ENCODE assay signal across 12 mouse cellular contexts in genomic region chr8:123764671-123765070, GRCm38 (mm10). TPM values are rescaled to one million over a fixed set of nuclear protein-coding genes. Genes with fewer than 3 reads are reported as not detected.
DNase-seq lines count a peak whose midpoint lies in the region; ATAC-seq and TF ChIP-seq lines count a peak whose summit lies in the region.
"Had no signal": no experiment of that assay in that cellular context is flagged by ENCODE, and none has a peak within 500 bp of the region (broad histone marks: within the 10 kb centered on the region; RNA-seq: fewer than 3 reads in every experiment).

No protein-coding gene starts in this region.

- no peaks in the 10 kb centered on the region for H3K27me3 ChIP-seq in hindbrain, postnatal 0 days (ENCODE audit: insufficient read depth, low read length)
- H3K27me3 ChIP-seq in hindbrain, embryonic 16.5 days (replicated peaks; ENCODE audit: control insufficient read depth, insufficient read depth, low read length), result no peaks in the 10 kb centered on the region
- no peaks in the 10 kb centered on the region for H3K27me3 ChIP-seq in neural tube, embryonic 11.5 days (ENCODE audit: control insufficient read depth, insufficient read depth, low read length)
- H3K27me3 ChIP-seq in neural tube, embryonic 15.5 days (replicated peaks), result no peaks in the 10 kb centered on the region
- H3K27me3 ChIP-seq: stomach, embryonic 15.5 days had no signal

- peak; percentile 61 for TF ChIP-seq CTCF in hindbrain, postnatal 0 days (IDR thresholded peaks at IDR 0.05; ENCODE audit: low read depth)
- TF ChIP-seq CTCF in cortical plate, adult 2 months (IDR thresholded peaks at IDR 0.05; ENCODE audit: extremely low read depth, insufficient read depth, low read length), result peak; percentile 58

- peaks cover 10% of the 10 kb centered on the region; the same call in 1 of the 2 replicates for H3K4me1 ChIP-seq in hindbrain, postnatal 0 days (ENCODE audit: insufficient read depth, low read length)
- H3K4me1 ChIP-seq in hindbrain, embryonic 16.5 days (ENCODE audit: control insufficient read depth, insufficient read depth, low read depth, low read length), result peaks cover 3% of the 10 kb centered on the region
- H3K4me1 ChIP-seq in neural tube, embryonic 11.5 days (ENCODE audit: control insufficient read depth, insufficient read depth, low read length), result peaks cover 11% of the 10 kb centered on the region
- H3K4me1 ChIP-seq in neural tube, embryonic 15.5 days, result peaks cover 42% of the 10 kb centered on the region
- peaks cover 3% of the 10 kb centered on the region; the same call in 1 of the 2 replicates for H3K4me1 ChIP-seq in cortical plate, adult 2 months (ENCODE audit: control insufficient read depth, insufficient read depth, low read length)

- no peak overlapping the region for H3K4me3 ChIP-seq in hindbrain, postnatal 0 days (ENCODE audit: low read length)
- no peak overlapping the region for H3K4me3 ChIP-seq in hindbrain, embryonic 16.5 days (ENCODE audit: low read length)
- H3K4me3 ChIP-seq in neural tube, embryonic 11.5 days (ENCODE audit: low read depth, low read length), result no peak overlapping the region
- no peak overlapping the region for H3K4me3 ChIP-seq in neural tube, embryonic 15.5 days (replicated peaks)
- no peak overlapping the region for H3K4me3 ChIP-seq in cortical plate, adult 2 months (ENCODE audit: insufficient read depth, low read length)
- H3K4me3 ChIP-seq: kidney, embryonic 15.5 days; liver, embryonic 15.5 days; neural tube, embryonic 13.5 days; stomach, embryonic 15.5 days had no signal

- ATAC-seq in hindbrain, postnatal 0 days, result no peak
- no peak for ATAC-seq in hindbrain, embryonic 16.5 days
- no peak for ATAC-seq in neural tube, embryonic 11.5 days (ENCODE audit: insufficient read depth, low FRiP score, low TSS enrichment)
- ATAC-seq in neural tube, embryonic 15.5 days (ENCODE audit: low FRiP score), result no peak

- DNase-seq in hindbrain, postnatal 0 days (ENCODE audit: low spot score), result peak; percentile 48
- DNase-seq in neural tube, embryonic 11.5 days (ENCODE audit: low spot score), result peak; percentile 19
- no peak for DNase-seq in urinary bladder, postnatal 4 days (ENCODE audit: low spot score in 2 of 2)
- no peak for DNase-seq in right cerebral cortex, adult 2 months (ENCODE audit: low spot score in 2 of 2)
- DNase-seq: heart, adult 18-20 months had no signal

- no peaks in the 10 kb centered on the region for H3K36me3 ChIP-seq in hindbrain, postnatal 0 days (ENCODE audit: insufficient read depth, low read length)
- no peaks in the 10 kb centered on the region for H3K36me3 ChIP-seq in hindbrain, embryonic 16.5 days (ENCODE audit: control insufficient read depth, insufficient read depth, low read length)
- H3K36me3 ChIP-seq in neural tube, embryonic 11.5 days (ENCODE audit: control insufficient read depth, insufficient read depth, low read length), result no peaks in the 10 kb centered on the region
- no peaks in the 10 kb centered on the region for H3K36me3 ChIP-seq in neural tube, embryonic 15.5 days
- H3K36me3 ChIP-seq: kidney, embryonic 15.5 days; liver, embryonic 15.5 days; neural tube, embryonic 13.5 days; stomach, embryonic 15.5 days had no signal

- no peaks in the 10 kb centered on the region for H3K9me3 ChIP-seq in hindbrain, postnatal 0 days (ENCODE audit: low read length)
- H3K9me3 ChIP-seq in hindbrain, embryonic 16.5 days (ENCODE audit: control insufficient read depth, low read length), result no peaks in the 10 kb centered on the region
- no peaks in the 10 kb centered on the region for H3K9me3 ChIP-seq in neural tube, embryonic 11.5 days (ENCODE audit: control insufficient read depth, low read length)
- no peaks in the 10 kb centered on the region for H3K9me3 ChIP-seq in neural tube, embryonic 15.5 days (replicated peaks)
- H3K9me3 ChIP-seq: kidney, embryonic 15.5 days; liver, embryonic 15.5 days; neural tube, embryonic 13.5 days; stomach, embryonic 15.5 days had no signal

- no peak overlapping the region for H3K9ac ChIP-seq in hindbrain, postnatal 0 days (replicated peaks; ENCODE audit: low read length)
- H3K9ac ChIP-seq in hindbrain, embryonic 16.5 days (ENCODE audit: low read depth, low read length), result no peak overlapping the region
- H3K9ac ChIP-seq in neural tube, embryonic 11.5 days (ENCODE audit: low read length), result no peak overlapping the region
- no peak overlapping the region for H3K9ac ChIP-seq in neural tube, embryonic 15.5 days (replicated peaks)
- H3K9ac ChIP-seq: kidney, embryonic 15.5 days; liver, embryonic 15.5 days; neural tube, embryonic 13.5 days; stomach, embryonic 15.5 days had no signal

- no peak overlapping the region for H3K4me2 ChIP-seq in hindbrain, postnatal 0 days (ENCODE audit: low read depth, low read length)
- no peak overlapping the region for H3K4me2 ChIP-seq in hindbrain, embryonic 16.5 days (ENCODE audit: low read length)
- no peak overlapping the region for H3K4me2 ChIP-seq in neural tube, embryonic 11.5 days (ENCODE audit: low read depth)
- no peak overlapping the region for H3K4me2 ChIP-seq in neural tube, embryonic 15.5 days
- H3K4me2 ChIP-seq: kidney, embryonic 15.5 days; liver, embryonic 15.5 days; neural tube, embryonic 13.5 days; stomach, embryonic 15.5 days had no signal

- 35% methylated on average over 4 of the region's 4 CpGs for WGBS in hindbrain, postnatal 0 days
- WGBS in hindbrain, embryonic 16.5 days, result 27% methylated on average over 4 of the region's 4 CpGs
- WGBS in neural tube, embryonic 11.5 days, result 33% methylated on average over 4 of the region's 4 CpGs
- WGBS in neural tube, embryonic 15.5 days, result 38% methylated on average over 4 of the region's 4 CpGs

- TF ChIP-seq POLR2A in cortical plate, adult 2 months (IDR thresholded peaks at IDR 0.05; ENCODE audit: extremely low read depth, insufficient read depth, low read length), result no peak

- H3K27ac ChIP-seq in hindbrain, postnatal 0 days, result no peak overlapping the region
- H3K27ac ChIP-seq in hindbrain, embryonic 16.5 days (ENCODE audit: low read depth, low read length), result no peak overlapping the region
- no peak overlapping the region for H3K27ac ChIP-seq in neural tube, embryonic 11.5 days (ENCODE audit: low read depth, low read length)
- H3K27ac ChIP-seq in neural tube, embryonic 15.5 days (replicated peaks), result no peak overlapping the region
- no peak overlapping the region for H3K27ac ChIP-seq in cortical plate, adult 2 months (ENCODE audit: insufficient read depth, low read length)
- H3K27ac ChIP-seq: kidney, embryonic 15.5 days; liver, embryonic 15.5 days had no signal

RNA-seq across cellular contexts. Expression of gene Rab4a, which starts 41.1 kb away (rescaled TPM):
- total RNA-seq in hindbrain, postnatal 0 days (2014; rRNA removed), result 46.3 and 58.3 TPM in 2 replicates
- polyA plus RNA-seq in hindbrain, postnatal 0 days (2015; fragmentation: Nextera tagmentation; extraction: Ambion mirVana), result 94.7 and 96.8 TPM in 2 replicates
- 86.1 and 87.4 TPM in 2 replicates for polyA plus RNA-seq in hindbrain, embryonic 16.5 days (2015; fragmentation: Nextera tagmentation; extraction: Ambion mirVana)
- polyA plus RNA-seq in neural tube, embryonic 11.5 days (2014; fragmentation: Nextera tagmentation; extraction: Ambion mirVana), result 66.1 and 71.4 TPM in 2 replicates
- polyA plus RNA-seq in neural tube, embryonic 15.5 days (2015; fragmentation: Nextera tagmentation; extraction: Ambion mirVana), result 78.2 and 87.0 TPM in 2 replicates
- polyA plus RNA-seq in cortical plate, adult 2 months (2012; rRNA removed), result 72.5 and 72.7 TPM in 2 replicates

Comparison
In these comparisons a context has a peak if more than half of its experiments do, and no peak if none do; other contexts are left out.
1. DNase-seq: peak in hindbrain, postnatal 0 days (single experiment) and neural tube, embryonic 11.5 days (single experiment); none in urinary bladder, postnatal 4 days (0 of 2) and right cerebral cortex, adult 2 months (0 of 2).